Mouse (Mus musculus): ENCODE measurements around the gene Sox8.

- no peak for TF ChIP-seq CTCF (conservative IDR thresholded peaks at IDR 0.05; ENCODE audit: insufficient read depth, insufficient read length, low read depth, low read length)
- TF ChIP-seq POLR2A (IDR thresholded peaks at IDR 0.05; ENCODE audit: low read depth, low read length): no peak
These were observed 23.1 kb upstream of the Sox8 start for GRCm38 (mm10) chr17:25593411-25594261.
